Mouse (Mus musculus) lung, postnatal 0 days (tissue): ENCODE measurements around the gene Araf. TPM values are rescaled to one million over a fixed set of nuclear protein-coding genes. Genes with fewer than 3 reads are reported as not detected.
A peak's percentile ranks its signal among the peaks of the same experiment; 100 is the strongest.

ENCODE experiments used
- ATAC-seq: fragments of 200-750 bp; cut with Nextera tagmentation; 2 replicates; pipeline ENCODE4 v1.8.0; 2017; ENCODE audit warnings: moderate library complexity
- DNase-seq: peaks from one replicate; pipeline ENCODE4 v3.0.0-alpha.2; 2016; ENCODE audit warnings: low spot score
- H3K27ac ChIP-seq: fragments of 300-500 bp; sonication (generic); 2 replicates; pipeline ENCODE4 v1.5.1; 2014; ENCODE audit warnings: antibody characterized with exemption, mild to moderate bottlenecking, low read length, mixed read lengths
- H3K27me3 ChIP-seq: fragments of 300-500 bp; sonication (generic); replicated peaks from 2 replicates; pipeline ENCODE4 v1.6.1; 2014; ENCODE audit warnings: low read length, mixed read lengths; ENCODE audit not compliant: insufficient read depth
- H3K36me3 ChIP-seq: fragments of 300-500 bp; sonication (generic); 2 replicates; pipeline ENCODE4 v1.6.1; 2014; ENCODE audit warnings: low read length, mixed read lengths; ENCODE audit not compliant: insufficient read depth
- H3K4me1 ChIP-seq: fragments of 300-500 bp; sonication (generic); 2 replicates; pipeline ENCODE4 v1.6.1; 2014; ENCODE audit warnings: antibody characterized with exemption, low read depth, low read length, mixed read lengths; ENCODE audit not compliant: insufficient read depth
- H3K4me2 ChIP-seq: fragments of 300-500 bp; sonication (generic); replicated peaks from 2 replicates; pipeline ENCODE4 v1.6.1; 2014; ENCODE audit warnings: low read depth, mild to moderate bottlenecking, low read length, moderate library complexity, mixed read lengths
- H3K4me3 ChIP-seq: fragments of 300-500 bp; sonication (generic); 2 replicates; pipeline ENCODE4 v1.5.1; 2014; ENCODE audit warnings: low read depth, low read length
- H3K9ac ChIP-seq: fragments of 300-500 bp; sonication (generic); replicated peaks from 2 replicates; pipeline ENCODE4 v1.6.1; 2014; ENCODE audit warnings: low read depth, mild to moderate bottlenecking
- H3K9me3 ChIP-seq: fragments of 300-500 bp; sonication (generic); 2 replicates; pipeline ENCODE4 v1.6.1; 2016; ENCODE audit warnings: low read length, mixed read lengths
- CTCF ChIP-seq: IDR thresholded peaks from 2 replicates; pipeline ENCODE4 v1.5.1; 2016; ENCODE audit warnings: antibody characterized with exemption, mild to moderate bottlenecking
- EP300 ChIP-seq: IDR thresholded peaks from 2 replicates; pipeline ENCODE4 v1.6.1; 2016; ENCODE audit warnings: antibody characterized with exemption, mild to moderate bottlenecking, control low read depth
- WGBS: fragments of 180-500 bp; shearing (Covaris S2); extraction: QIAGEN DNeasy Blood & Tissue Kit; methylation state at CpG from one replicate; pipeline ENCODE4 v1.1.7; 2014; 5-methylcytosine and 5-hydroxymethylcytosine counted together
- polyA plus RNA-seq: library from polyadenylated mRNA; unstranded; fragments of >200 nt; fragmentation: Nextera tagmentation; extraction: Ambion mirVana; gene quantifications from 2 replicates; pipeline ENCODE4 v1.2.1, GENCODE M21; 2015

Araf gene
- polyA plus RNA-seq, 1 experiment from 2014 or later, result 73.8 TPM

DNA sequence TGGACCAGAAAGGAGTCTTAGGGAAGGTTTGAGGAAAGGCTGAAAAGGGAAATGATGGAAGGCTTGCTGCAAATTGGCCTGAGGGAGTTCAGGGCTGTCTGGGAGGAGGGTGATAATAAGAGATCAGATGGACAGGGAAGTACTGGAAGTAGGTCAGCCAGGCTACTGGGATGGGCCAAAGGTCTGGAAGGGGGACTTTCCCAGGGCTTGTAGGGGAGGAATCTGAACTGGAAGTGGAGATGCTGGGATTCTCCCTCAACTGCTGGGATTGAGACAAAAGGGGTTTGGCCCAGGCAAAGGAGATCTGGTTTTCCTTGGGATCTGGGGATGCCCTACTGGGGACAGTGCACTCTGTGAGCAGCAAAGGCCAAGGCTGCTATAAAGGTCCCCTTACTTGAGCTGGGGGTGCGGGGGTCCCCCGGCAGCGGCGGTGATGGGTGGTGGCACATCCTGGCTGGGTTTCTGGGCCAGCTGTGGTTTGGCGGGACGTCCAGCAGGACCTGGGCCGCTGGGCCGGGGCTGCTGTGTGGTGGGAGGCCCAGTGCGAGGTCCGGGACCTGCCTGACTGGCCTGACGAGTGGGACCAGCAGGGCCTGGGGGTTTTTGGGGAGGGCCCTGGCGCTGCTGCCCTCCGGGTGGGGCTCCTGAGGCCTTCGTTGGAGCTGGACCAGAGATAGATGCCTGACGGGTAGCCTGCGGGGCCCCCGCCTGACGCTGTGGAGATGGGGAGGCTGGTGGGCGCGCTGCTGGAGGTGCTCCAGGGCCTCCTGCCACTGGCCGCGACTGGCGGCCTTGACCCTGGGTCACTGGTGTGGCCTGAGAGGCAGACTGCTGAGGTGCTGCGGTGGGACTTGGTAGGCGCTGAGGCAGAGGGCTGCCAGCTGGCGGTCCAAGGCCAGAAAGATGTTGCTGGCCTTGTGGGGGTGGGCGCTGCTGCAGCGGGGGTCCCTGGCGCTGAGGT lies 64.8 kb downstream of the Araf start:
- TF ChIP-seq EP300 (no peak), CTCF (no peak)
- no peak overlapping the region for H3K27ac ChIP-seq
- 0 out of 2 replicates have a peak overlapping the region, but pooled peaks have one; percentile 5 for H3K4me2 ChIP-seq
- DNase-seq (no peak), ATAC-seq (peak; percentile 38)
- no peak overlapping the region for H3K9ac ChIP-seq
- 24% methylated on average over 24 of the region's 29 CpGs for WGBS
- no peaks in the 10 kb centered on the region for H3K27me3 ChIP-seq
- H3K9me3 ChIP-seq, result no peaks in the 10 kb centered on the region
- no peaks in the 10 kb centered on the region for H3K4me1 ChIP-seq
- no peaks in the 10 kb centered on the region for H3K36me3 ChIP-seq
- no peak overlapping the region for H3K4me3 ChIP-seq

- WGBS, result 69% methylated on average over 9 of the region's 9 CpGs
- Histone ChIP-seq H3K27me3 (no peaks in the 10 kb centered on the region), H3K4me1 (no peaks in the 10 kb centered on the region), H3K36me3 (no peaks in the 10 kb centered on the region), H3K4me2 (no peak overlapping the region), H3K9ac (no peak overlapping the region), H3K27ac (no peak overlapping the region), H3K9me3 (no peaks in the 10 kb centered on the region), H3K4me3 (no peak overlapping the region)
- peak; percentile 18; the same call in 1 of the 2 replicates for ATAC-seq
- DNase-seq, result no peak
- TF ChIP-seq EP300 (no peak), CTCF (no peak)
These were observed 65.8 kb downstream of the Araf start for GRCm38 (mm10) chrX:20863161-20864101.

- H3K36me3 ChIP-seq, result no peaks in the 10 kb centered on the region
- H3K9me3 ChIP-seq, result no peaks in the 10 kb centered on the region
- H3K4me2 ChIP-seq, result no peak overlapping the region
- DNase-seq, result no peak
- H3K4me1 ChIP-seq, result no peaks in the 10 kb centered on the region
- 41% methylated on average over 4 of the region's 4 CpGs for WGBS
- no peak for ATAC-seq
- TF ChIP-seq CTCF (no peak), EP300 (no peak)
- H3K9ac ChIP-seq, result no peak overlapping the region
- no peak overlapping the region for H3K4me3 ChIP-seq
- no peak overlapping the region for H3K27ac ChIP-seq
- H3K27me3 ChIP-seq, result no peaks in the 10 kb centered on the region
These were observed 70.5 kb downstream of the Araf start for GRCm38 (mm10) chrX:20868091-20868490.

DNA sequence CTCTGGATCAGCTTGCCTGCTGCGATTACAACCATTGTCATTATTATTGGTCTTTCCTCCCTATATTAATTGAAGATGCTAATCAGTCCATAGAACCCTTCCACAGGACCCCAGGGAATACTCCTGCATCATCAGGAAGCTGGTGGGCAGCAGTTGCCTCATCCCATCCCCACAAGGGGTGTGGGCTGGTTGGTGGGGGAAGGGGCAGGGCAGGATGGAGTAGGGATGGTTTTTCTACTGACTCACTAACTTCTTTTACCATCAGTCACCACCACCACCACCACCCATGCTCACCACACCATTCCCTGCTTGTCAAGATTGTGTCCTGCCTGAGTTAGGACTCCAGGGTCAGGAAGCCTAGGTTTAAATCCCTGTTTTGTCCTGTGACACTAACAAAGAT lies 71.6 kb downstream of the Araf start:
- no peak for TF ChIP-seq CTCF
- TF ChIP-seq EP300, result no peak
- no peak overlapping the region for H3K4me2 ChIP-seq
- no peak overlapping the region for H3K4me3 ChIP-seq
- DNase-seq (no peak), ATAC-seq (no peak)
- no peak overlapping the region for H3K9ac ChIP-seq
- no peaks in the 10 kb centered on the region for H3K4me1 ChIP-seq
- H3K36me3 ChIP-seq, result no peaks in the 10 kb centered on the region
- H3K9me3 ChIP-seq, result no peaks in the 10 kb centered on the region
- H3K27ac ChIP-seq, result no peak overlapping the region
- no peaks in the 10 kb centered on the region for H3K27me3 ChIP-seq
- WGBS, result 91% methylated on average over 1 of the region's 1 CpGs

DNA sequence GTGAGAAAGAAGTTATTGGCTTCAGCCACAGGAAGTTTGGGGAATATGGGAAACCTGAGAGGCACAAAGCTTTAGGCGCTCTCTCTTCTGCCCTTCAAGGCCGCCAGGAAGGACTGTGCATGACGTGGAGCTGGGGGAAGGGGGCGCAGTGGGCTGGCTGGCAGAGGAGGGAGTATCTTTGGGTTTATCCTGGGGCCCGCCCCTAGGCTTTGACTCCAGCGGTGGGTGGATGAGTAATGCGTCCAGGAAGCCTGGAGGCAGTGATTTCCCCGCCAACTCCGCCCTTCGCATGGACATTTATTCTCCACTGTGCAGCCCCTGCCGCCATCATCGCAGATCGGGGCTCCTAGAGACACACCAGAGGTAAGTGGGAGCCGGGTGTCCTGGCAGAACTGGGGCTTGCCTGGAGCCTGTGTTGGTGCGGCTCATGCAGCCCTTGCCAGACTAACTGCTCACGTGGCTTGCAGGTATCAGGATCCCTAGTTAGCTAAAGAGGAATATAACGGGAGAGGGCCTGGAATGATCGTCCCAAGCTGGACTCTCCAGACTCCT lies 72.4 kb downstream of the Araf start, which contains the start of gene Timp1:
TSS of gene Timp1 (plus strand) at position 205 of the 552 bp plus-strand sequence.
- WGBS, result 13% methylated on average over 16 of the region's 18 CpGs
- Histone ChIP-seq H3K9me3 (no peaks in the 10 kb centered on the region), H3K9ac (no peak within 1 kb of the TSS), H3K4me1 (no peaks in the 10 kb centered on the region), H3K27me3 (no peaks in the 10 kb centered on the region), H3K4me2 (peak within 1 kb of the TSS; percentile 48), H3K4me3 (peak within 1 kb of the TSS; percentile 26), H3K36me3 (no peaks in the 10 kb centered on the region), H3K27ac (no peak within 1 kb of the TSS)
- peak; percentile 96 for ATAC-seq
- peak; percentile 45 for TF ChIP-seq CTCF
- TF ChIP-seq EP300, result no peak
- DNase-seq, result peak; percentile 74
